Mouse (Mus musculus): ENCODE results near the gene Prickle2.

DNA sequence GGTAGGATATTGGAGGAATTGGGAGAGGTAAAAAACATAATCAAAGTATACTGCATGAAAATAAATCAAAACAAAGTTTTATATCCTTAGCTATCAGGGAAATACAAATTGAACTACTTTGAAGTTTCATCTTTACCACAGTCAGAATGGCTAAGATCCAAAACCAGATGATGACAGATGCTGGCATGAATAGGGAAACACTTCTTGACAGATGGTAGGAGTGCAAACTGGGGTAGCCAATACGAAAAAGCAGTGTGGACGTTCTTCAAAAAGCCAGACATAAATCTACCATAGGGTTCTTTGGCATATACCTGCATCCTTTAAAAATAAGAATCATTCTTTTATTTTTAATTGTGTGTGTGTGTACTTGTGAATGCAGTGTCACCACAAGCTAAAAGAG lies 360.8 kb downstream of the Prickle2 start:
- TF ChIP-seq E2F4 (IDR thresholded peaks at IDR 0.05; ENCODE audit: insufficient read depth) (no peak), POLR2A (IDR thresholded peaks at IDR 0.05; ENCODE audit: insufficient read length, low read depth) (no peak), MAX (IDR thresholded peaks at IDR 0.05; ENCODE audit: low read depth) (no peak)
